Mouse (Mus musculus) embryonic fibroblast, embryonic 13.5 days (primary cell): ENCODE results near the gene Wdr83.
A peak's percentile ranks its signal among the peaks of the same experiment; 100 is the strongest.

Source experiments
- CTCF ChIP-seq: IDR thresholded peaks from 2 replicates; pipeline ENCODE4 v1.5.1; 2011; ENCODE audit warnings: mild to moderate bottlenecking, control low read depth, low read length, moderate library complexity, borderline replicate concordance; ENCODE audit not compliant: insufficient read depth
- POLR2A ChIP-seq: IDR thresholded peaks from 2 replicates; pipeline ENCODE4 v1.6.1; 2011; ENCODE audit warnings: low read depth, mild to moderate bottlenecking, control low read depth, low read length, moderate library complexity

DNA sequence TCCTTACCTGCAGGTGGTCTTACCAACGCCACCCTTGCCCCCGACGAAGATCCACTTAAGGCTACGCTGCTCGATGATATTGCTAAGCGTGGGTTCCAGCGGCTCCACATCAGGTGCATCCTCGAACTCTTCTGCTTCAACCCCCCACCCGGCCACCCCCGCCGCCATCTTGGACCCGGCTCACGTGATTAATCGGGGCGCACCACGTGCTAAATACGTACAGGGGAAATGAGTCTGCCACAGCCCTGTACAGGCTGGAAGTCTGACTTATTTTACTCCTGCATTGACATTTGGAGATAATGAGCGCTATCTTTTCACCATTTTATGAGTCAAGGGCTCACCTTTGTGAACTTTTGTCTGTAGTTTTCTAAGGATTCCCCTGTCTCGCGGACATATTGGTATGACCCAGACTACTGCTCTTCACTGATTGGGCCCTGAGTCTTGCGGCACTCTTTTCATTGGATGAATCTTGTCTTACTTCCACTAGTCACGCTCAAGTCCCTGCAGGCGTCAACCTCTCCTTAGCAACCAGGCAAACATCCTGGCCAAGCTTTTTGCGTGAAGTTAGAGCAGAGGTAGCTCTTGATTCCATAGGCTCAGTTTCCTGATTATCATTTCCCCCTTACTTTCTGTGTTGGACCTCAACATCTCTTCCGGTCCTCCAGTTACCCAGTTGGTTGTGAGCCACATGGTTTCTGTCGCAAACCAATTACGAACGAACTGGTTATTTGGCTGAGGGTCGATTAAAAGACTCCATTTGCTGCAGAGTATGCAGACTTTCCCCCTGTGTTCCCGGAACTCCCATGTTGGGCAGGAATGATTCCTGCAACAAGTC, 55.8 kb downstream of the Wdr83 start, which contains the start of gene Asna1:
- TF ChIP-seq POLR2A (peak; percentile 74), CTCF (no peak)
